Mouse (Mus musculus): Measurements from ENCODE around the gene Abca14. TPM values are rescaled to one million over a fixed set of nuclear protein-coding genes. Genes with fewer than 3 reads are reported as not detected.

Abca14 gene
- total and polyA plus RNA-seq, 2 experiments from 2014 or later, result not detected

- Histone ChIP-seq H3K9me3 (ENCODE audit: low read length) (no peaks in the 10 kb centered on the region), H3K27me3 (ENCODE audit: insufficient read depth, low read length) (no peaks in the 10 kb centered on the region), H3K36me3 (ENCODE audit: insufficient read depth, low read length) (no peaks in the 10 kb centered on the region), H3K27ac (ENCODE audit: low read depth, low read length) (no peak overlapping the region), H3K9ac (replicated peaks; ENCODE audit: low read length, poor library complexity, severe bottlenecking) (no peak overlapping the region), H3K4me1 (ENCODE audit: insufficient read depth, low read length) (no peaks in the 10 kb centered on the region), H3K4me3 (ENCODE audit: low read depth, low read length) (peak overlapping the region; percentile 24; the same call in 1 of the 2 replicates), H3K4me2 (ENCODE audit: low read depth, low read length, poor library complexity, severe bottlenecking) (peak overlapping the region; percentile 68)
- ATAC-seq (ENCODE audit: low FRiP score) (peak; percentile 73; the same call in 1 of the 2 replicates), DNase-seq (ENCODE audit: low spot score) (peak; percentile 80)
- 14% methylated on average over 22 of the region's 22 CpGs for WGBS
- peak; percentile 75 for TF ChIP-seq CTCF (IDR thresholded peaks at IDR 0.05)
These were observed 123.7 kb downstream of the Abca14 start for GRCm38 (mm10) chr7:120327220-120328073.

GRCm38 (mm10) chr7:120328087-120328793, 124.5 kb downstream of the Abca14 start, which contains the start of gene Abca15:
Gene Abca15 (plus strand): TSS chr7:120328670.
- Histone ChIP-seq H3K4me2 (ENCODE audit: low read depth, low read length, poor library complexity, severe bottlenecking) (peak within 1 kb of the TSS; percentile 68), H3K27ac (ENCODE audit: low read depth, low read length) (no peak within 1 kb of the TSS), H3K4me3 (ENCODE audit: low read depth, low read length) (peak within 1 kb of the TSS; percentile 24; the same call in 1 of the 2 replicates), H3K9ac (replicated peaks; ENCODE audit: low read length, poor library complexity, severe bottlenecking) (no peak within 1 kb of the TSS), H3K4me1 (ENCODE audit: insufficient read depth, low read length) (no peaks in the 10 kb centered on the region), H3K27me3 (ENCODE audit: insufficient read depth, low read length) (no peaks in the 10 kb centered on the region), H3K36me3 (ENCODE audit: insufficient read depth, low read length) (no peaks in the 10 kb centered on the region), H3K9me3 (ENCODE audit: low read length) (no peaks in the 10 kb centered on the region)
- 85% methylated on average over 22 of the region's 22 CpGs for WGBS
- ATAC-seq (ENCODE audit: low FRiP score) (no peak), DNase-seq (ENCODE audit: low spot score) (peak; percentile 24)
- no peak for TF ChIP-seq CTCF (IDR thresholded peaks at IDR 0.05)

GRCm38 (mm10) chr7:120361159-120361558, 157.4 kb downstream of the Abca14 start:
- no peak overlapping the region for H3K27ac ChIP-seq (ENCODE audit: low read depth, low read length)
- 38% methylated on average over 13 of the region's 13 CpGs for WGBS
- ATAC-seq (ENCODE audit: low FRiP score) (no peak), DNase-seq (ENCODE audit: low spot score) (peak; percentile 7)
- peak; percentile 27 for TF ChIP-seq CTCF (IDR thresholded peaks at IDR 0.05)
- no peaks in the 10 kb centered on the region for H3K9me3 ChIP-seq (ENCODE audit: low read length)
- H3K4me3 ChIP-seq (ENCODE audit: low read depth, low read length), result no peak overlapping the region
- H3K27me3 ChIP-seq (ENCODE audit: insufficient read depth, low read length), result no peaks in the 10 kb centered on the region
- no peaks in the 10 kb centered on the region for H3K36me3 ChIP-seq (ENCODE audit: insufficient read depth, low read length)
- H3K9ac ChIP-seq (replicated peaks; ENCODE audit: low read length, poor library complexity, severe bottlenecking), result no peak overlapping the region
- no peak overlapping the region for H3K4me2 ChIP-seq (ENCODE audit: low read depth, low read length, poor library complexity, severe bottlenecking)
- H3K4me1 ChIP-seq (ENCODE audit: insufficient read depth, low read length), result no peaks in the 10 kb centered on the region

Other genes starting within 250 kb of the Abca14 start
- 0.66 and 2.8 TPM in 2 replicates for gene Dnah3, start 108.7 kb upstream of the Abca14 start, total RNA-seq (2014; rRNA removed)
- gene Dnah3, start 108.7 kb upstream of the Abca14 start, polyA plus RNA-seq (2015; fragmentation: Nextera tagmentation; extraction: Ambion mirVana), result 0.10 and 0.15 TPM in 2 replicates
- 11.8 and 15.2 TPM in 2 replicates for gene Tmem159, start 101.6 kb upstream of the Abca14 start, total RNA-seq (2014; rRNA removed)
- 17.5 and 17.6 TPM in 2 replicates for gene Tmem159, start 101.6 kb upstream of the Abca14 start, polyA plus RNA-seq (2015; fragmentation: Nextera tagmentation; extraction: Ambion mirVana)
- not detected in 2 replicates for gene Zp2, start 58.7 kb upstream of the Abca14 start, total RNA-seq (2014; rRNA removed)
- not detected in 2 replicates for gene Zp2, start 58.7 kb upstream of the Abca14 start, polyA plus RNA-seq (2015; fragmentation: Nextera tagmentation; extraction: Ambion mirVana)
- gene Anks4b, start 30.1 kb upstream of the Abca14 start, total RNA-seq (2014; rRNA removed), result not detected in 2 replicates
- gene Anks4b, start 30.1 kb upstream of the Abca14 start, polyA plus RNA-seq (2015; fragmentation: Nextera tagmentation; extraction: Ambion mirVana), result not detected in 2 replicates
- gene Crym, start 1.9 kb upstream of the Abca14 start, total RNA-seq (2014; rRNA removed), result 17.4 and 26.6 TPM in 2 replicates
- 14.7 TPM in 2 replicates for gene Crym, start 1.9 kb upstream of the Abca14 start, polyA plus RNA-seq (2015; fragmentation: Nextera tagmentation; extraction: Ambion mirVana)
- gene Abca15, start 124.7 kb downstream of the Abca14 start, total RNA-seq (2014; rRNA removed), result 0.09 TPM in 1 of 2 replicates, not detected in the other
- gene Abca15, start 124.7 kb downstream of the Abca14 start, polyA plus RNA-seq (2015; fragmentation: Nextera tagmentation; extraction: Ambion mirVana), result not detected in 2 replicates
- not detected in 2 replicates for gene Abca16, start 205.7 kb downstream of the Abca14 start, total RNA-seq (2014; rRNA removed)
- gene Abca16, start 205.7 kb downstream of the Abca14 start, polyA plus RNA-seq (2015; fragmentation: Nextera tagmentation; extraction: Ambion mirVana), result not detected in 2 replicates

Measured in midbrain, postnatal 0 days (tissue).